Mouse (Mus musculus) heart, adult 2 months (tissue): ENCODE results near the gene Cntn4.

Source experiments
- CTCF ChIP-seq: fragments of 200-600 bp; IDR thresholded peaks from 2 replicates; pipeline ENCODE4 v1.8.1; 2022; ENCODE audit warnings: antibody characterized with exemption, mild to moderate bottlenecking, moderate library complexity
- EP300 ChIP-seq: fragments of 200-500 bp; IDR thresholded peaks from 2 replicates; pipeline ENCODE4 v1.6.1; 2011; ENCODE audit warnings: low read depth, low read length, control low read depth; ENCODE audit not compliant: insufficient read depth
- POLR2A ChIP-seq: fragments of 200-500 bp; IDR thresholded peaks from 2 replicates; pipeline ENCODE4 v1.6.1; 2011; ENCODE audit warnings: mild to moderate bottlenecking, low read depth, low read length, control low read depth; ENCODE audit not compliant: insufficient read depth

DNA sequence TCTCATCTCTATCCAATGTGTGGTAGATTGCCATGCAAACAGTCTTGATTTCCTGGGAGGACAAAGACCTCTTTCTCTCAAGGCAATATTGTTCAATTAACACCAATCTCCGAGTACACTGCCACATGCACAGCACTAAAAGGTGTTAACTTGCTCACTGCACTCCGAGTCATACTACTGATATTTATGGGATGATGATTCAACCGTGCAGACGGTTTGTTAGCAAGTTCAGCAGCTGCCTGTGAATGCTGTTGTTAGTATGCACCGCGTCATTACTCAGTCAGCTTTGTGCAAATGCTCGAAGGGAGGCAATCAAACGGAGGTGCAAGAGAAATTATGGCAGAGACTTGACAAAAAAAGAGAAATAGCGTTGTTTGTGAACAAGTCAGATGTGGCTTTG is 826.5 kb downstream of the Cntn4 start:
- no peak for TF ChIP-seq POLR2A
- no peak for TF ChIP-seq CTCF
- no peak for TF ChIP-seq EP300
